In genomic region chr15:97373203-97374084, GRCm38 (mm10) we compare ENCODE assay signal across 8 mouse cellular contexts.
DNase-seq lines count a peak whose midpoint lies in the region; ATAC-seq lines count a peak whose summit lies in the region.

No protein-coding gene starts in this region.

- H3K27ac ChIP-seq in stomach, embryonic 15.5 days, result no peak overlapping the region

- peak; percentile 91 for ATAC-seq in megakaryocyte, adult 5-6 weeks (ENCODE audit: poor library complexity, severe bottlenecking)
- no peak for ATAC-seq in stomach, embryonic 15.5 days (ENCODE audit: insufficient read depth, low FRiP score, low read depth)

- WGBS in stomach, embryonic 15.5 days, result 25% methylated on average over 25 of the region's 25 CpGs

- no peak overlapping the region for H3K4me3 ChIP-seq in stomach, embryonic 15.5 days (replicated peaks)

- H3K36me3 ChIP-seq in stomach, embryonic 15.5 days, result no peaks in the 10 kb centered on the region

- H3K9ac ChIP-seq in stomach, embryonic 15.5 days, result no peak overlapping the region

- peaks cover 4% of the 10 kb centered on the region; the same call in 1 of the 2 replicates for H3K4me1 ChIP-seq in stomach, embryonic 15.5 days

- peak; percentile 90 for DNase-seq in A20 (ENCODE audit: low read depth, low spot score)
- DNase-seq in adrenal gland, adult 8-10 months, result peak; percentile 76
- peak; percentile 34 for DNase-seq in heart, adult 8-10 months (ENCODE audit: low spot score)
- peak; percentile 24 for DNase-seq in kidney, postnatal 10 days
- no peak for DNase-seq in urinary bladder, postnatal 4 days (ENCODE audit: low spot score in 2 of 2)
- no peak for DNase-seq in c-Kit-positive CD71-positive TER-119-positive erythroid progenitor cells, embryonic 14.5 days (ENCODE audit: low spot score)

- peak overlapping the region; percentile 26 for H3K4me2 ChIP-seq in stomach, embryonic 15.5 days

- no peaks in the 10 kb centered on the region for H3K9me3 ChIP-seq in stomach, embryonic 15.5 days

- H3K27me3 ChIP-seq in stomach, embryonic 15.5 days (replicated peaks), result no peaks in the 10 kb centered on the region

Comparison
In these comparisons a context has a peak if more than half of its experiments do, and no peak if none do; other contexts are left out.
1. DNase-seq: peak in A20 (single experiment), adrenal gland, adult 8-10 months (single experiment), heart, adult 8-10 months (single experiment) and kidney, postnatal 10 days (single experiment); none in urinary bladder, postnatal 4 days (0 of 2) and c-Kit-positive CD71-positive TER-119-positive erythroid progenitor cells, embryonic 14.5 days (single experiment).